Mouse (Mus musculus) limb, embryonic 10.5 days (tissue): ENCODE measurements around the gene Gm21981. TPM values are rescaled to one million over a fixed set of nuclear protein-coding genes. Genes with fewer than 3 reads are reported as not detected.
A peak's percentile ranks its signal among the peaks of the same experiment; 100 is the strongest.
"Not testable (repeated sequence)": the region's sequence is repeated elsewhere in the genome, so short reads cannot be mapped to it uniquely, and the experiment has no call there.

ENCODE experiments used
- DNase-seq: peaks from one replicate; pipeline ENCODE4 v3.0.0-alpha.2; 2017; ENCODE audit warnings: low spot score
- H3K27ac ChIP-seq: fragments of 300-500 bp; sonication (generic); 2 replicates; pipeline ENCODE4 v1.5.1; 2016; ENCODE audit warnings: mild to moderate bottlenecking
- H3K27me3 ChIP-seq: fragments of 300-500 bp; sonication (generic); 2 replicates; pipeline ENCODE4 v1.6.1; 2016; ENCODE audit warnings: low read depth, mild to moderate bottlenecking; ENCODE audit not compliant: poor library complexity, severe bottlenecking
- H3K36me3 ChIP-seq: fragments of 300-500 bp; sonication (generic); 2 replicates; pipeline ENCODE4 v1.6.1; 2016; ENCODE audit warnings: mild to moderate bottlenecking, moderate library complexity
- H3K4me1 ChIP-seq: fragments of 300-500 bp; sonication (generic); 2 replicates; pipeline ENCODE4 v1.6.1; 2016
- H3K4me3 ChIP-seq: fragments of 300-500 bp; sonication (generic); 2 replicates; pipeline ENCODE4 v1.5.1; 2016; ENCODE audit warnings: mild to moderate bottlenecking, moderate library complexity
- H3K9me3 ChIP-seq: fragments of 300-500 bp; sonication (generic); replicated peaks from 2 replicates; pipeline ENCODE4 v1.6.1; 2016; ENCODE audit warnings: mild to moderate bottlenecking
- WGBS: fragments of 180-500 bp; shearing (Covaris S2); methylation state at CpG from one replicate; pipeline ENCODE4 v1.1.7; 2016; 5-methylcytosine and 5-hydroxymethylcytosine counted together
- polyA plus RNA-seq: library from polyadenylated mRNA; unstranded; fragments of >200 nt; fragmentation: Nextera tagmentation; extraction: Ambion mirVana; gene quantifications from 2 replicates; pipeline ENCODE4 v1.2.1, GENCODE M21; 2016

Gm21981 gene
- polyA plus RNA-seq, 1 experiment from 2014 or later, result 0.23 TPM

- DNase-seq, result peak; percentile 69
- peaks cover 26% of the 10 kb centered on the region for H3K4me1 ChIP-seq
- 24% methylated on average over 9 of the region's 9 CpGs for WGBS
- peaks cover 18% of the 10 kb centered on the region for H3K27me3 ChIP-seq
- H3K36me3 ChIP-seq, result peaks cover 52% of the 10 kb centered on the region
- H3K27ac ChIP-seq, result no peak overlapping the region
- H3K4me3 ChIP-seq, result no peak overlapping the region
- H3K9me3 ChIP-seq, result no peaks in the 10 kb centered on the region
These were observed 17.7 kb downstream of the Gm21981 start for GRCm38 (mm10) chr17:47676581-47676980.

DNA sequence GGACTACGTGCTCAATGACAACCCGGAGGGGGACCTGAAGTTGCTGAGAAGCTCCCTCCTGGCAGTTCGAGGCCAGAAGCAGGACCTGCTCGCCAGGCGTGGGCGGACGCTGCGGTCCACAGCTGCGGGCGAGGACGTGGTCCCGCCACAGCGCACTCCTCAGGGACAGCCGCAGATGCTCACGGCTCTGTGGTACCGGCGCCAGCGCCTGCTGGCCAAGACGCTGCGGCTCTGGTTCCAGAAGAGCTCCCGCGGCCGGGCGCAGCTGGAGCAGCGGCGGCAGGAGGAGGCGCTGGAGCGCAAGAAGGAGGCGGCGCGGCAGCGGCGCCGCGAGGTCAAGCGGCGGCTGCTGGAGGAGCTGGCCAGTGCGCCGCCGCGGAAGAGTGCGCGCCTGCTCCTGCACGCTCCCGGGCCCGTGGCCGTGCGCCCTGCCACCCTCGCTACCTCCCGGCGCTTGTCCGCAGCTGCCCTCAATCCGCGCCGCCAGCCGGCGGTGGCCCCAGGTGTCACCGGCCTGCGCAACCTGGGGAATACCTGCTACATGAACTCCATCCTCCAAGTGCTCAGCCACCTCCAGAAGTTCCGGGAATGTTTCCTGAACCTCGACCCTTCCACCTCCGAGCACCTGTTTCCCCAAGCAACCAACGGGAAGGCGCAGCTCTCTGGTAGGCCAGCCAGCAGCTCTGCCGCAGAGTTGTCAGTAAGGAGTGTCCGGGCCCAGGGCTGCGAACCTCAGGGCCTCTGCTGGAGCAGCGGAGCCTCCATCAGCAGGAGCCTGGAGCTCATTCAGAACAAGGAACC is 21.7 kb downstream of the Gm21981 start:
- Histone ChIP-seq H3K4me1 (peaks cover 26% of the 10 kb centered on the region), H3K9me3 (no peaks in the 10 kb centered on the region), H3K4me3 (peak overlapping the region; percentile 58), H3K36me3 (peaks cover 19% of the 10 kb centered on the region), H3K27ac (peak overlapping the region; percentile 72), H3K27me3 (peaks cover 33% of the 10 kb centered on the region)
- peak; percentile 80 for DNase-seq
- WGBS, result 4% methylated on average over 68 of the region's 68 CpGs

- peaks cover 26% of the 10 kb centered on the region for H3K4me1 ChIP-seq
- H3K9me3 ChIP-seq, result no peaks in the 10 kb centered on the region
- H3K36me3 ChIP-seq, result peaks cover 16% of the 10 kb centered on the region
- H3K27ac ChIP-seq, result peak overlapping the region; percentile 72
- no peak for DNase-seq
- WGBS, result 7% methylated on average over 14 of the region's 14 CpGs
- peaks cover 33% of the 10 kb centered on the region for H3K27me3 ChIP-seq
- H3K4me3 ChIP-seq, result peak overlapping the region; percentile 58
These were observed 22.3 kb downstream of the Gm21981 start for GRCm38 (mm10) chr17:47671988-47672310.

GRCm38 (mm10) chr17:47669166-47669565 is 25.1 kb downstream of the Gm21981 start:
- no peak for DNase-seq
- WGBS, result 91% methylated on average over 4 of the region's 4 CpGs
- Histone ChIP-seq H3K27me3 (peaks cover 33% of the 10 kb centered on the region), H3K4me3 (no peak overlapping the region), H3K27ac (no peak overlapping the region), H3K36me3 (no peaks in the 10 kb centered on the region), H3K9me3 (no peaks in the 10 kb centered on the region), H3K4me1 (peaks cover 23% of the 10 kb centered on the region)

- no peaks in the 10 kb centered on the region for H3K9me3 ChIP-seq
- no peak overlapping the region for H3K4me3 ChIP-seq
- 91% methylated on average over 7 of the region's 7 CpGs for WGBS
- no peak overlapping the region for H3K27ac ChIP-seq
- DNase-seq, result no peak
- no peaks in the 10 kb centered on the region for H3K27me3 ChIP-seq
- H3K36me3 ChIP-seq, result 0 out of 2 replicates have a peak, but pooled peaks cover 4% of the 10 kb centered on the region
- H3K4me1 ChIP-seq, result no peaks in the 10 kb centered on the region
These were observed 29.8 kb downstream of the Gm21981 start for GRCm38 (mm10) chr17:47664474-47664873.

DNA sequence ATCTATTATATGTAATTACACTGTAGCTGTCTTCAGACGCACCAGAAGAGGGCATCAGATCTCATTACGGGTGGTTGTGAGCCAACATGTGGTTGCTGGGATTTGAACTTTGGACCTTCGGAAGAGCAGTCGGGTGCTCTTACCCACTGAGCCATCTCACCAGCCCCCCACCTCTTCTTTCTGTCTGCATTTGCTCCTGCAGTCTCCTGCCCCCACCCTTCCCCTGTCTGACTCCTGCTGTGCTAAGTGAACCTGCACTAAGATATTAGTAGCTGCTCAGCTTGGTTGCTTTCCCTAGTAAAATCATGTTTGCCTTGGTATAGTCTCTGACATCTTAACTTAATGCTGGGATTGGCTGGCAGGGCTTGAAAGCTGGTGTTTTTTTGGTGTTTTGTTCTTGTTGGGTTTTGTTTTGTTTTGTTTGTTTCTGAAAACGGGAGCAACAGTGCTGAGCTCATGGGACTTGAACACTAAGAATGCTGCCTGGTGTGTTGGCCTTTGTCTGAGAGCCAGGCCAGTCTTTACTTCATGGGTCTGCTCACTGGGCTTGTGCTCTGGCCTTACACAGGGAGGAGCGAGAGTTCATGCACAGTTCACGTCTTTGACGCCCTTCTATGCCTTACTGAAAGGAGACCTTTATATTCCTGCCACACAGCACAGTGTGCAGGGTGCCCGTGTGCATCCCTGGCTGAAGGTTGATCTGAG is 31.1 kb downstream of the Gm21981 start:
- Histone ChIP-seq H3K36me3 (0 out of 2 replicates have a peak, but pooled peaks cover 4% of the 10 kb centered on the region), H3K27me3 (no peaks in the 10 kb centered on the region), H3K4me1 (no peaks in the 10 kb centered on the region), H3K9me3 (no peaks in the 10 kb centered on the region), H3K27ac (no peak overlapping the region), H3K4me3 (no peak overlapping the region)
- WGBS, result 75% methylated on average over 9 of the region's 9 CpGs
- no peak for DNase-seq

DNA sequence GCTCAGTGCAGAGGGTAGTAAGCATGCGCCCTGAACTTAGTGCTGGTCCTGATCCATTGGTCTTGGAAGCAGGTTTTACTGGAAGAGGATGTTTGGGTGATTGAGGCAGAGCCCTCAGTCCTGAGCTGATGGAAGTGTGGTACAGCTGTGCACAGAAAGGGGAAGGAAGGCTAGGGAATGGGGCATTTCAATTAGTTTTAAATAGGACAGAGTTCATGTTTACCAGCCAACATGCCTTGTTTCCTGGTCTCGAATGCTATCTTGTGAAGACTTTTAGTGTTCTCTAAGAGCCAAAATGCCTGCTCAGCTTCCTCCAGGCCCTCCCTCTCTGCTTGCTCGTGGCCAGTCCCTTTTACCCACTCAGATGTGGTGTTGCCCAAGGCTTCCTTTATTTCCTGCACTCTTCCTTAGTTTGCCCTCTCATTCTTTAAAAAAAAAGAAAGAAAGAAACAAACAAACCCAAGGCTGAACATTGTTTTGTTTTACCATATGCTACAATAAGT is 35.5 kb downstream of the Gm21981 start:
- Histone ChIP-seq H3K36me3 (0 out of 2 replicates have a peak, but pooled peaks cover 4% of the 10 kb centered on the region), H3K27me3 (no peaks in the 10 kb centered on the region), H3K9me3 (no peaks in the 10 kb centered on the region), H3K4me3 (no peak overlapping the region), H3K27ac (no peak overlapping the region), H3K4me1 (no peaks in the 10 kb centered on the region)
- 86% methylated on average over 3 of the region's 3 CpGs for WGBS
- DNase-seq, result no peak

DNA sequence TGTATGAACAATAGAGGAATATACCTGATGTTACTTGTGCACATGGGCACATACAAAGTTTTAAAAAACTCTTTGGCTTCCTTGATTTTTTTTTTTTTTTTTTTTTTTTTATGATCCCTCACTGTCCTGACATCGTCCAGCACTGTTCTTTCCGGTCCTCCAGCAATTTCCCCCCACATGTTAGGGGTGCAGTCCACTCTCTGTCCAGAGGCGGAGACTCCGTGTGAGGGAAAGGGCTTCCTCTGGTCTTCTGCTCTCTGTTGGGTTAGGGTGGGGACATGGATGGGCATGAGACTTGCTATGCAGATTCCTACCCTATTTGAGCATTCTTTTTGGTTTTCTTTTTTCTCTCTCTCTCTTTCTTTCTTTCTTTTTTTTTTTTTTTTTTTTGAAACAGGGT is 36.4 kb downstream of the Gm21981 start:
- no peaks in the 10 kb centered on the region for H3K4me1 ChIP-seq
- no peaks in the 10 kb centered on the region for H3K27me3 ChIP-seq
- 0 out of 2 replicates have a peak, but pooled peaks cover 8% of the 10 kb centered on the region for H3K36me3 ChIP-seq
- 90% methylated on average over 4 of the region's 4 CpGs for WGBS
- no peaks in the 10 kb centered on the region for H3K9me3 ChIP-seq
- H3K27ac ChIP-seq, result no peak overlapping the region
- no peak overlapping the region for H3K4me3 ChIP-seq
- DNase-seq, result no peak

DNA sequence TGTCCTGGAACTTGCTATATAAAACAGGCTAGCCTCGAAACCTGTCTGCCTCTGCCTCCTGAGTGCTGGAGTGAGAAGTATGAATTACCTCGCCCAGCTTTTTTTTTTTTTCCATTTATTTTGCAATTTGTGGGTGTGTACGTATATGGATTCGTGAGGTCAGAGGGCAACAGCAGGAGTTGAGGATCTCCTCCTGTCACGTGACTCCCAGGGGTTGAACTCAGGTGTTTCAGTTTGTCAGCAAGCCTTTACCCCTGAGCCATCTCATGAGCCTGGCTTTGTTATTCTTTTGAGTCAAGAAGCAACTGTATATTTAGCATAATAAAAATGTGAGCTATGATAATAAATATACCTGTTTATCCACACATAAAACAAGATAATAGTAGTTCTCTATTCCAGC is 38.6 kb downstream of the Gm21981 start:
- Histone ChIP-seq H3K4me3 (no peak overlapping the region), H3K27ac (no peak overlapping the region), H3K9me3 (no peaks in the 10 kb centered on the region), H3K4me1 (no peaks in the 10 kb centered on the region), H3K27me3 (no peaks in the 10 kb centered on the region), H3K36me3 (peaks cover 8% of the 10 kb centered on the region; the same call in 1 of the 2 replicates)
- no peak for DNase-seq
- WGBS, result 79% methylated on average over 5 of the region's 5 CpGs

DNA sequence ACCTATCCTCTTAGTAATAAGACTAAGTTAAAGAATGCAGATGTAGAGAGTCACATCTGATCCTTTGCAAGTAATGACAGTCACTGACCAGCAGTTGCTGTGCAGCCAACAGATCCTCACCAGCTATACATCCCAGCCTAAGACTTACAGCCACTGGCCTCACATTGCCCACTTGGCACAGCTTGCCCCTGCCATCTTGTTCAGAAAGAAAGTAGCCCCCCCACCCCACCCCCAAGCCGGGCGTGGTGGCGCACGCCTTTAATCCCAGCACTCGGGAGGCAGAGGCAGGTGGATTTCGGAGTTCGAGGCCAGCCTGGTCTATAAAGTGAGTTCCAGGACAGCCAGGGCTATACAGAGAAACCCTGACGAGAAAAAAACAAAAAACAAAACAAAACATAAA is 39.9 kb downstream of the Gm21981 start:
- WGBS, result 95% methylated on average over 8 of the region's 8 CpGs
- not testable (repeated sequence) for H3K4me1 ChIP-seq, H3K9me3 ChIP-seq, H3K36me3 ChIP-seq, H3K27me3 ChIP-seq, DNase-seq, H3K27ac ChIP-seq, H3K4me3 ChIP-seq

GRCm38 (mm10) chr17:47651953-47652352 is 42.3 kb downstream of the Gm21981 start:
- no peak for DNase-seq
- Histone ChIP-seq H3K9me3 (no peaks in the 10 kb centered on the region), H3K27me3 (no peaks in the 10 kb centered on the region), H3K36me3 (peaks cover 4% of the 10 kb centered on the region; the same call in 1 of the 2 replicates), H3K27ac (no peak overlapping the region), H3K4me3 (no peak overlapping the region), H3K4me1 (no peaks in the 10 kb centered on the region)
- 81% methylated on average over 2 of the region's 2 CpGs for WGBS

DNA sequence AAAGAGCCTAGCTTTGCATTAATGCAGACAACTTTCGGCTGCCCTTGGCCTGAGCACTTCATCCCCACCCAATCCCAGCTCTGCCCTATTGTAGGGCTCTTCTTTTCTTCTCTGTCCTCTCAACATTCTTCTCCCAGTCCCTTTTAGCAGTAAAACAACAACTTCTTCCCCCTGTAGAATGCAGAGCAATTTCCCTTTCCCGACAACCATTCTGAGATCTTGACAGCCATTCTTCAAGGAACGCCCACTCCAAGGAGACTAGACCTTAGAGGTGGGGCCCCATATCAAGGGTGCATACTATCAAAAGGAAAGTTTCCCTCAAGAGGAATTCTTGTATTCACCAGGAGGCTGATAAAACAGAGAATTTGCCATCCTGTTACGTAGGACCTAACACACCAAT is 45.3 kb downstream of the Gm21981 start:
- H3K36me3 ChIP-seq, result peaks cover 4% of the 10 kb centered on the region; the same call in 1 of the 2 replicates
- 77% methylated on average over 4 of the region's 4 CpGs for WGBS
- no peaks in the 10 kb centered on the region for H3K4me1 ChIP-seq
- H3K27me3 ChIP-seq, result no peaks in the 10 kb centered on the region
- H3K27ac ChIP-seq, result no peak overlapping the region
- DNase-seq, result no peak
- H3K9me3 ChIP-seq, result no peaks in the 10 kb centered on the region
- no peak overlapping the region for H3K4me3 ChIP-seq

DNA sequence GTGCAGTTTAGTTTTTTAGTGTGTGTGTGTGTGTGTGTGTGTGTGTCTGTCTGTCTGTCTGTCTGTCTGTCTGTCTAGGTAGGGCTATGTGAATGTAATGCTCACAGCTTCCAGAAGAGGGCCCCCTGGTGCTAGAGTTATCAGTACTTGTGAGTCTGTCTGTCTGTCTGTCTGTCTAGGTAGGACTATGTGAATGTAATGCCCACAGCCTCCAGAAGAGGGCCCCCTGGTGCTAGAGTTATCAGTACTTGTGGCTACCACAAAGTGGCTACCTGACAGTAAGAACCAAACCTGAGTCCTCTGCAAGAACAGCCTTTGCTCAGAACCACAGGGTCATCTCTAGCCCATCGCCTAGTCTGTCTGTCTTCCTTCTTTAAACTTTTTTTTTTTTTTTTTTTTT is 47.6 kb downstream of the Gm21981 start:
- Histone ChIP-seq H3K4me3 (no peak overlapping the region), H3K36me3 (no peaks in the 10 kb centered on the region; the same call in 1 of the 2 replicates), H3K27me3 (no peaks in the 10 kb centered on the region), H3K27ac (no peak overlapping the region), H3K4me1 (no peaks in the 10 kb centered on the region), H3K9me3 (no peaks in the 10 kb centered on the region)
- 59% methylated on average over 1 of the region's 1 CpGs for WGBS
- DNase-seq, result peak; percentile 58
